Mouse (Mus musculus) hindbrain, postnatal 0 days (tissue): Measurements from ENCODE around the gene Mettl24. TPM values are rescaled to one million over a fixed set of nuclear protein-coding genes. Genes with fewer than 3 reads are reported as not detected.

Experiments used
- ATAC-seq: fragments of 200-750 bp; cut with Nextera tagmentation; 2 replicates; pipeline ENCODE4 v1.8.0; 2017; ENCODE audit warnings: mild to moderate bottlenecking, moderate TSS enrichment, moderate library complexity
- DNase-seq: peaks from one replicate; pipeline ENCODE4 v3.0.0-alpha.2; 2015; ENCODE audit warnings: low spot score
- H3K27ac ChIP-seq: fragments of 300-500 bp; sonication (generic); 2 replicates; pipeline ENCODE4 v1.5.1; 2014; ENCODE audit warnings: mild to moderate bottlenecking
- H3K27me3 ChIP-seq: fragments of 300-500 bp; sonication (generic); 2 replicates; pipeline ENCODE4 v1.6.1; 2014; ENCODE audit warnings: low read length, mixed read lengths; ENCODE audit not compliant: insufficient read depth
- H3K36me3 ChIP-seq: fragments of 300-500 bp; sonication (generic); 2 replicates; pipeline ENCODE4 v1.6.1; 2014; ENCODE audit warnings: low read length, mixed read lengths; ENCODE audit not compliant: insufficient read depth
- H3K4me1 ChIP-seq: fragments of 300-500 bp; sonication (generic); 2 replicates; pipeline ENCODE4 v1.6.1; 2014; ENCODE audit warnings: antibody characterized with exemption, low read length, mixed read lengths; ENCODE audit not compliant: insufficient read depth
- H3K4me2 ChIP-seq: fragments of 300-500 bp; sonication (generic); 2 replicates; pipeline ENCODE4 v1.6.1; 2014; ENCODE audit warnings: low read depth, mild to moderate bottlenecking, low read length, moderate library complexity, mixed read lengths
- H3K4me3 ChIP-seq: fragments of 300-500 bp; sonication (generic); 2 replicates; pipeline ENCODE4 v1.5.1; 2014; ENCODE audit warnings: low read length
- H3K9ac ChIP-seq: fragments of 300-500 bp; sonication (generic); replicated peaks from 2 replicates; pipeline ENCODE4 v1.6.1; 2014; ENCODE audit warnings: mild to moderate bottlenecking, low read length, moderate library complexity, mixed read lengths
- H3K9me3 ChIP-seq: fragments of 300-500 bp; sonication (generic); 2 replicates; pipeline ENCODE4 v1.6.1; 2016; ENCODE audit warnings: low read length, mixed read lengths
- CTCF ChIP-seq: IDR thresholded peaks from 2 replicates; pipeline ENCODE4 v1.5.1; 2016; ENCODE audit warnings: antibody characterized with exemption, control low read depth, low read depth
- WGBS: fragments of 180-500 bp; shearing (Covaris S2); extraction: QIAGEN DNeasy Blood & Tissue Kit; methylation state at CpG from one replicate; pipeline ENCODE4 v1.1.7; 2014; 5-methylcytosine and 5-hydroxymethylcytosine counted together
- polyA plus RNA-seq: library from polyadenylated mRNA; unstranded; fragments of >200 nt; fragmentation: Nextera tagmentation; extraction: Ambion mirVana; gene quantifications from 2 replicates; pipeline ENCODE4 v1.2.1, GENCODE M21; 2015
- total RNA-seq: library from RNA; depleted of rRNA; stranded (reverse); fragments of >200 nt; gene quantifications from 2 replicates; pipeline ENCODE4 v1.2.3, GENCODE M21; 2014

Mettl24 gene
- total and polyA plus RNA-seq, 2 experiments from 2014 or later: 1.1 TPM; not detected in 1

DNA sequence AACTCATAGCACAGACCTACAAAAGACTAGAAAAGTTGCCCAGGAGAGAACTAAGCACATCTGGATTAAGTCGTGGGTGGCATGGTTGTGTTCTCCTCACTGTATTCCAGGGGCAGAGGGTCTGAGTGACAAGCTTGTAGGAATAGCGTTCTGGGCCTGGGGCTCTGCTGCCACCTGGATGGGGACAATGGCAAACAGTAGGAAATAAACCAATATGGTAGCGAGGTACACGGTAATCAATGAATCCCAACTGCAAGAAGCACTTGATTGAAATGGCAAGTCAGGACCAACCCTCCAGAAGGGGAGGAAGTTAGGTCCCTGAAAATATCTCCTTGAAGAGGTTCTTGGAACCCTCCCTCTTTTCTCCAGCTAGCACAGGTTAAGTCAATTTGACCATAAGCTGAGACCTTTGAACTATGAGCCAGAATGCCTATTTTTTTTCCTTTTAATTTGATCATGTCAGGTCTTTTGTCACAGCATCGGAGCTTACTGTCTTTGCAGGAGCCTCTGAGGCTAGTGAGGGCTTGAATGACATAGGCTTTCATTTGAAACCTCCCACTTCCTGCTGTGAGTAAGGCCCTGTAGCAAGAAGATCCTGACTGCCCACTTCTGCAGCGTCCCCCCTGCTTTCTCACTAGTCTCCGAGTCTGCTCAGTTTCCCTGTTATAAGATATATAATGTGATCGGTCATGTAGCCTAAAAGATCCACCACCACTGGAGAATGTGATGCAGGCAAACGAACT, 78.1 kb downstream of the Mettl24 start:
- no peaks in the 10 kb centered on the region for H3K9me3 ChIP-seq
- H3K36me3 ChIP-seq: no peaks in the 10 kb centered on the region
- H3K9ac ChIP-seq: no peak overlapping the region
- no peak overlapping the region for H3K4me2 ChIP-seq
- no peak overlapping the region for H3K4me3 ChIP-seq
- ATAC-seq (no peak), DNase-seq (no peak)
- WGBS: 60% methylated on average over 9 of the region's 9 CpGs
- no peaks in the 10 kb centered on the region for H3K27me3 ChIP-seq
- no peak for TF ChIP-seq CTCF
- H3K27ac ChIP-seq: no peak overlapping the region
- no peaks in the 10 kb centered on the region for H3K4me1 ChIP-seq

GRCm38 (mm10) chr10:40762624-40763023, 79.5 kb downstream of the Mettl24 start:
- no peak overlapping the region for H3K4me3 ChIP-seq
- 0 out of 2 replicates have a peak, but pooled peaks have one; percentile 43 for ATAC-seq
- TF ChIP-seq CTCF: no peak
- no peak overlapping the region for H3K9ac ChIP-seq
- H3K27ac ChIP-seq: no peak overlapping the region
- no peaks in the 10 kb centered on the region for H3K36me3 ChIP-seq
- no peak overlapping the region for H3K4me2 ChIP-seq
- DNase-seq: peak; percentile 38
- no peaks in the 10 kb centered on the region for H3K9me3 ChIP-seq
- H3K27me3 ChIP-seq: no peaks in the 10 kb centered on the region
- no peaks in the 10 kb centered on the region for H3K4me1 ChIP-seq
- 41% methylated on average over 6 of the region's 6 CpGs for whole genome bisulfite sequencing

DNA sequence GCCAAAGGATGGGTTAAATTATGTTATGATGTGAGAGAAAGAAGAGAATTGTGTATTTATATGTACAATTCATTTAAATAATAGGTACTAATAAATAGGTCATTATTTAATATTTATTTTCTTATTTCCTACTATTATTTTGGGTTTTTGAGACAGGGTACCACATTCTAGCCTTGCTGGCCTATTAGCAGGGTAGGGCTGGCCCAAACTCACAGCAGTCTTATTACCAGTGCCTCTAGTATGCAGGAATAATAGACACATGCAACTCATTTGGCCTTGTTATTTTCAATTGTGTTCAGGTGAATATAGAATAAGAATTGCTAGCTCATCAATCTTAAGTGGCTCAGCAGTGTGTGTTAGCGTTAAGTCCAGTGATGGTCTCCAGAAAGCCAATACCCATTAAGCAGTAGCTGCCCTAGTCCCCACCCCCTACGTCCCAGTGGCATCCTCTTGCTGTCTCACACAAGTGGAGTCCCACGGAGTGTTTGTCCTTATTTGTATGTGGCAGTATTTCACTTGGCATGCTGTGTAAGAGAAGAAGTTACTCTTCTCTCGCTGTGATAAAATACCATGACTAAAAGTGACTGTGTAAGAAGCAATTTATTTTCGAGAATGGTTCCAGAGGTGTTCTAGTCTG, 80.1 kb downstream of the Mettl24 start:
- Histone ChIP-seq H3K9ac (no peak overlapping the region), H3K36me3 (no peaks in the 10 kb centered on the region), H3K4me2 (no peak overlapping the region), H3K9me3 (no peaks in the 10 kb centered on the region), H3K4me1 (no peaks in the 10 kb centered on the region), H3K27me3 (no peaks in the 10 kb centered on the region), H3K4me3 (no peak overlapping the region), H3K27ac (no peak overlapping the region)
- no peak for ATAC-seq
- no peak for DNase-seq
- no peak for TF ChIP-seq CTCF
- 50% methylated on average over 5 of the region's 5 CpGs for WGBS

DNA sequence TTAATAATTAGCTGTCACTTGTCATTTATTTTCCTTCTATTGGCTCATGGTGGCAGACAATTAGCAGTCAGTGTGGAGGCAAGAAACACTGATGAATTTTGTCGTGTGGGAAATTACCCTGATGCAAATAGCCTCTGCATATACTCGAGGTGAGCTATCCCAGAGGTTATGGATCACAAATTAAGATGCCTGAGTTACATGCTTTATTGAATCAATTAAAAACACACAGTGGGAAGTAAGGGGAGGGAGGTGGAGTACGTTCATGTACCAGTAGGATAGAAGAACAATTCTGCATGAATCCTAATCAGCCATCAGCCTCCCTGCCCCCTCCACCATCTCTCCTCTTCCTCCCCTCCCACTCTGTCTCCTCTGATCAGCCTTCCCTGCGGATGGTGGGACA, 89.2 kb downstream of the Mettl24 start:
- H3K9ac ChIP-seq: no peak overlapping the region
- no peaks in the 10 kb centered on the region for H3K4me1 ChIP-seq
- H3K4me2 ChIP-seq: no peak overlapping the region
- 30% methylated on average over 4 of the region's 4 CpGs for WGBS
- no peak for TF ChIP-seq CTCF
- DNase-seq (no peak), ATAC-seq (0 out of 2 replicates have a peak, but pooled peaks have one; percentile 24)
- no peak overlapping the region for H3K4me3 ChIP-seq
- no peaks in the 10 kb centered on the region for H3K27me3 ChIP-seq
- H3K36me3 ChIP-seq: no peaks in the 10 kb centered on the region
- H3K27ac ChIP-seq: no peak overlapping the region
- no peaks in the 10 kb centered on the region for H3K9me3 ChIP-seq

DNA sequence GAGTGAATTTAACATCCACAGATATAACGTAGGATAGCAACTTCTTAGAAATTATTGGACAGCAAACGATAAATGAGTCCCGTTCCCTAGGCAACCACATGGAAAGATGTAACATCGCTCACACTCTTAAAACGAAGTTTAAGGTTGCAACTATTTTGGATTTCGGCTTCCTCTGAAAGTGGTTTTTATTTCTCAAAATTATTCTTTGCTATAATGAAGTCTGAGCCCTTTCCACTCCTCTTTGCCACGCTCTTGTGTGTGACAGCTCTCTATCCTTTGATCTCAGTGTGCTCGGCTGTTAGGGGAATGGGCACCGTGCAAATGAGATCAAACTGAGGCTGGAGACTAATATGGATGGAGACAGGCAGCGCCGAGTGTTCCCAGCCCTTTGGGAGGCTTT, 92.1 kb downstream of the Mettl24 start:
- no peak for TF ChIP-seq CTCF
- no peak overlapping the region for H3K9ac ChIP-seq
- 32% methylated on average over 11 of the region's 11 CpGs for WGBS
- H3K27me3 ChIP-seq: no peaks in the 10 kb centered on the region
- no peak overlapping the region for H3K4me3 ChIP-seq
- no peaks in the 10 kb centered on the region for H3K4me1 ChIP-seq
- DNase-seq (no peak), ATAC-seq (no peak)
- no peaks in the 10 kb centered on the region for H3K36me3 ChIP-seq
- no peaks in the 10 kb centered on the region for H3K9me3 ChIP-seq
- no peak overlapping the region for H3K4me2 ChIP-seq
- no peak overlapping the region for H3K27ac ChIP-seq

DNA sequence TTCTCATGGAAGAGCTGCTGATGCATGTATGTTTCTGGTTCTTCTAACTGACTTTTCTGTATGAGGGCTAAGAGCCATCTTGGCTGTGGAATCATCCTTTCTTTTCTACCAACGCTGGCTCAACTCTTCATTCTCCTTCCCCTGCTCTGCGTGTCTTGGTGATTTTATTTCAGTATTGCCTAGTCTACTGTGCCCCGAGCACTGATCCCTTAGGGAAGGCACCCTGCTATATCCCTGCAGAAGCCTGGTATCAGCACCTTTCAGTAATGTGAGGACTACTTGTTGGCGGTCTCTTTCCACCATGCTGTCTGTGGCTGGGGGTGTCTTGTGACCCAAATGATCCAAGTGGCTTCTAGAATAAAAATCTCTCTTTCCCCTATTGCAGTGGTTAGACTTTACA, 92.6 kb downstream of the Mettl24 start:
- no peak overlapping the region for H3K4me2 ChIP-seq
- no peak for DNase-seq
- TF ChIP-seq CTCF: no peak
- no peaks in the 10 kb centered on the region for H3K9me3 ChIP-seq
- 79% methylated on average over 4 of the region's 4 CpGs for WGBS
- no peak for ATAC-seq
- H3K4me1 ChIP-seq: no peaks in the 10 kb centered on the region
- H3K4me3 ChIP-seq: no peak overlapping the region
- no peak overlapping the region for H3K9ac ChIP-seq
- no peaks in the 10 kb centered on the region for H3K36me3 ChIP-seq
- H3K27ac ChIP-seq: no peak overlapping the region
- no peaks in the 10 kb centered on the region for H3K27me3 ChIP-seq

DNA sequence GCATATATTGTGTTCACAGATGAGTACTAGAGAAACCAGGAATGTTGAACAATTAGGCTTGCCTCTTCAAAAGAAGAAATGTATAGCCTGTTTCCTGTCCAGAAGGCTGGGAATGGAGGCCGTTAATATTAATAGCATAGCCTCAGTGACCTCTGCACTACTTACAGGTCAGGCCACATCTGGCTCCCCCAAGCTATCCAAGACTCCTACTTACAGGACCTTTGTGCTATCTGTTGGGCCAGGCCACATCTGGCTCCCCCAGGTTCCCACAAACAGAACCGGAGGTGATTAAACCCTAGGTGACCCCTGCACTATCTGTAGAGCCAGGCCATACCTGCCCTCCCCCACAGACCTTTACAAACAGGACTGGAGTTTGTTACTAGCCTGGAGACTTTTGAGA, 94.1 kb downstream of the Mettl24 start:
- Histone ChIP-seq H3K4me2 (no peak overlapping the region), H3K27me3 (no peaks in the 10 kb centered on the region), H3K27ac (no peak overlapping the region), H3K4me3 (no peak overlapping the region), H3K36me3 (no peaks in the 10 kb centered on the region), H3K9ac (no peak overlapping the region), H3K4me1 (no peaks in the 10 kb centered on the region), H3K9me3 (no peaks in the 10 kb centered on the region)
- TF ChIP-seq CTCF: no peak
- WGBS: 78% methylated on average over 2 of the region's 2 CpGs
- ATAC-seq: no peak
- DNase-seq: no peak
